Mouse (Mus musculus) heart, embryonic 14.5 days (tissue): ENCODE measurements around the gene Mknk1. TPM values are rescaled to one million over a fixed set of nuclear protein-coding genes. Genes with fewer than 3 reads are reported as not detected.

Experiments
- ATAC-seq: fragments of 200-750 bp; cut with Nextera tagmentation; 2 replicates; pipeline ENCODE4 v1.8.0; 2017; ENCODE audit warnings: low read depth, moderate TSS enrichment; ENCODE audit not compliant: insufficient number of reproducible peaks, insufficient read depth, low FRiP score
- H3K27ac ChIP-seq, 2 experiments: fragments of 200-500 bp in 1 of 2; fragments of 300-500 bp in 1 of 2; sonication (generic) in 1 of 2; replicated peaks in 1 of 2; 2 replicates each; pipeline ENCODE4 v1.5.1; 2012 to 2014; ENCODE audit warnings: low read depth in 2 of 2, low read length in 2 of 2, control low read depth in 1 of 2, mild to moderate bottlenecking in 1 of 2, mixed read lengths in 1 of 2; ENCODE audit not compliant: control insufficient read depth in 1 of 2, insufficient read depth in 1 of 2
- H3K27me3 ChIP-seq: fragments of 300-500 bp; sonication (generic); 2 replicates; pipeline ENCODE4 v1.6.1; 2014; ENCODE audit warnings: mild to moderate bottlenecking, low read length, control low read depth; ENCODE audit not compliant: control insufficient read depth, insufficient read depth
- H3K36me3 ChIP-seq: fragments of 300-500 bp; sonication (generic); 2 replicates; pipeline ENCODE4 v1.6.1; 2014; ENCODE audit warnings: mild to moderate bottlenecking, control low read depth, low read length, mixed read lengths; ENCODE audit not compliant: control insufficient read depth, insufficient read depth
- H3K4me1 ChIP-seq, 2 experiments: fragments of 200-500 bp in 1 of 2; fragments of 300-500 bp in 1 of 2; sonication (generic) in 1 of 2; 2 replicates each; pipeline ENCODE4 v1.6.1; 2012 to 2014; ENCODE audit warnings: low read length in 2 of 2, control low read depth in 1 of 2, mixed read lengths in 1 of 2; ENCODE audit not compliant: control insufficient read depth in 2 of 2, insufficient read depth in 2 of 2
- H3K4me2 ChIP-seq: fragments of 300-500 bp; sonication (generic); 2 replicates; pipeline ENCODE4 v1.6.1; 2014; ENCODE audit warnings: mild to moderate bottlenecking, low read length
- H3K4me3 ChIP-seq, 2 experiments: fragments of 200-500 bp in 1 of 2; fragments of 300-500 bp in 1 of 2; sonication (generic) in 1 of 2; 2 replicates each; pipeline ENCODE4 v1.5.1; 2012 to 2014; ENCODE audit warnings: low read length in 2 of 2, mild to moderate bottlenecking in 2 of 2, control low read depth in 1 of 2, low read depth in 1 of 2, moderate library complexity in 1 of 2; ENCODE audit not compliant: control insufficient read depth in 1 of 2, insufficient read depth in 1 of 2
- H3K9ac ChIP-seq: fragments of 300-500 bp; sonication (generic); 2 replicates; pipeline ENCODE4 v1.6.1; 2014; ENCODE audit warnings: mild to moderate bottlenecking, low read length
- H3K9me3 ChIP-seq: fragments of 300-500 bp; sonication (generic); 2 replicates; pipeline ENCODE4 v1.6.1; 2016; ENCODE audit warnings: low read length, control low read depth; ENCODE audit not compliant: control insufficient read depth
- WGBS: fragments of 180-500 bp; shearing (Covaris S2); extraction: QIAGEN DNeasy Blood & Tissue Kit; methylation state at CpG from one replicate; pipeline ENCODE4 v1.1.7; 2014; 5-methylcytosine and 5-hydroxymethylcytosine counted together
- polyA plus RNA-seq: library from polyadenylated mRNA; unstranded; fragments of >200 nt; fragmentation: Nextera tagmentation; extraction: Ambion mirVana; gene quantifications from 2 replicates; pipeline ENCODE4 v1.2.1, GENCODE M21; 2014

Mknk1 gene
- polyA plus RNA-seq, 1 experiment from 2014 or later: 16.2 TPM

- WGBS: 71% methylated on average over 3 of the region's 3 CpGs
- Histone ChIP-seq H3K36me3 (no peaks in the 10 kb centered on the region), H3K9me3 (no peaks in the 10 kb centered on the region), H3K9ac (no peak overlapping the region), H3K4me3 (no peak overlapping the region), H3K27ac (no peak overlapping the region), H3K4me1 (0 out of 4 replicates have a peak, but pooled peaks cover 2 to 5% of the 10 kb centered on the region in 2 experiments), H3K4me2 (no peak overlapping the region), H3K27me3 (peaks cover 70% of the 10 kb centered on the region)
- ATAC-seq: no peak; the same call in 1 of the 2 replicates
These were observed 67.8 kb downstream of the Mknk1 start for GRCm38 (mm10) chr4:115906791-115907190.

- no peak overlapping the region for H3K4me3 ChIP-seq
- no peak overlapping the region for H3K4me2 ChIP-seq
- no peaks in the 10 kb centered on the region for H3K36me3 ChIP-seq
- no peak overlapping the region for H3K9ac ChIP-seq
- H3K27me3 ChIP-seq: peaks cover 66% of the 10 kb centered on the region
- 29% methylated on average over 1 of the region's 1 CpGs for WGBS
- 0 out of 4 replicates have a peak, but pooled peaks cover 2 to 6% of the 10 kb centered on the region in 2 experiments for H3K4me1 ChIP-seq
- H3K27ac ChIP-seq: peak overlapping the region in 1 of 2 experiments; percentile 24; a peak in 1 of 4 replicates
- no peak for ATAC-seq
- no peaks in the 10 kb centered on the region for H3K9me3 ChIP-seq
These were observed 69.0 kb downstream of the Mknk1 start for GRCm38 (mm10) chr4:115907994-115908393.

GRCm38 (mm10) chr4:115908641-115909040 lies 69.6 kb downstream of the Mknk1 start:
- ATAC-seq: peak; percentile 69

GRCm38 (mm10) chr4:115911586-115911985 lies 72.6 kb downstream of the Mknk1 start:
- H3K4me2 ChIP-seq: no peak overlapping the region
- no peak overlapping the region for H3K27ac ChIP-seq
- H3K9me3 ChIP-seq: no peaks in the 10 kb centered on the region
- 7% methylated on average over 4 of the region's 4 CpGs for WGBS
- no peak overlapping the region for H3K9ac ChIP-seq
- no peak overlapping the region for H3K4me3 ChIP-seq
- no peak for ATAC-seq
- no peaks in the 10 kb centered on the region for H3K36me3 ChIP-seq
- H3K4me1 ChIP-seq: 0 out of 4 replicates have a peak, but pooled peaks cover 2 to 6% of the 10 kb centered on the region in 2 experiments
- H3K27me3 ChIP-seq: peaks cover 47% of the 10 kb centered on the region

More at GRCm38 (mm10) chr4:115908641-115909040, 69.6 kb downstream of the Mknk1 start:
- WGBS: 15% methylated on average over 7 of the region's 7 CpGs
- no peak overlapping the region for H3K4me2 ChIP-seq
- no peak overlapping the region for H3K4me3 ChIP-seq
- no peaks in the 10 kb centered on the region for H3K9me3 ChIP-seq
- peak overlapping the region in 1 of 2 experiments; percentile 24; a peak in 1 of 4 replicates for H3K27ac ChIP-seq
- 0 out of 4 replicates have a peak, but pooled peaks cover 2 to 6% of the 10 kb centered on the region in 2 experiments for H3K4me1 ChIP-seq
- H3K9ac ChIP-seq: no peak overlapping the region
- H3K36me3 ChIP-seq: no peaks in the 10 kb centered on the region
- H3K27me3 ChIP-seq: peaks cover 60% of the 10 kb centered on the region

- H3K4me3 ChIP-seq: no peak overlapping the region
- no peak overlapping the region for H3K9ac ChIP-seq
- ATAC-seq: no peak
- H3K4me1 ChIP-seq: no peaks in the 10 kb centered on the region
- no peaks in the 10 kb centered on the region for H3K36me3 ChIP-seq
- WGBS: 69% methylated on average over 16 of the region's 16 CpGs
- H3K27ac ChIP-seq: no peak overlapping the region
- H3K9me3 ChIP-seq: no peaks in the 10 kb centered on the region
- H3K4me2 ChIP-seq: no peak overlapping the region
- H3K27me3 ChIP-seq: peaks cover 75% of the 10 kb centered on the region
These were observed 80.9 kb downstream of the Mknk1 start for GRCm38 (mm10) chr4:115919911-115920310.

GRCm38 (mm10) chr4:115922688-115923087 lies 83.7 kb downstream of the Mknk1 start:
- H3K27ac ChIP-seq: no peak overlapping the region
- WGBS: 68% methylated on average over 5 of the region's 5 CpGs
- H3K9ac ChIP-seq: no peak overlapping the region
- H3K9me3 ChIP-seq: no peaks in the 10 kb centered on the region
- no peak for ATAC-seq
- no peaks in the 10 kb centered on the region for H3K4me1 ChIP-seq
- H3K27me3 ChIP-seq: peaks cover 71% of the 10 kb centered on the region
- H3K36me3 ChIP-seq: no peaks in the 10 kb centered on the region
- H3K4me2 ChIP-seq: no peak overlapping the region
- H3K4me3 ChIP-seq: no peak overlapping the region

GRCm38 (mm10) chr4:115923262-115923880 lies 84.4 kb downstream of the Mknk1 start:
- Histone ChIP-seq H3K9me3 (no peaks in the 10 kb centered on the region), H3K36me3 (no peaks in the 10 kb centered on the region), H3K4me1 (no peaks in the 10 kb centered on the region), H3K4me2 (no peak overlapping the region), H3K4me3 (no peak overlapping the region), H3K27me3 (peaks cover 71% of the 10 kb centered on the region), H3K27ac (no peak overlapping the region), H3K9ac (no peak overlapping the region)
- no peak for ATAC-seq
- WGBS: 65% methylated on average over 16 of the region's 16 CpGs

- no peak overlapping the region for H3K4me3 ChIP-seq
- 42% methylated on average over 7 of the region's 7 CpGs for WGBS
- H3K27me3 ChIP-seq: peaks cover 80% of the 10 kb centered on the region
These were observed 88.6 kb downstream of the Mknk1 start for GRCm38 (mm10) chr4:115927637-115928036.

More at GRCm38 (mm10) chr4:115927637-115928036, 88.6 kb downstream of the Mknk1 start:
- Histone ChIP-seq H3K4me1 (no peaks in the 10 kb centered on the region), H3K9ac (no peak overlapping the region), H3K36me3 (no peaks in the 10 kb centered on the region), H3K4me2 (no peak overlapping the region), H3K27ac (no peak overlapping the region), H3K9me3 (no peaks in the 10 kb centered on the region)
- no peak for ATAC-seq
